Mouse (Mus musculus) CH12F3 (cell line): Measurements from ENCODE around the gene Zfp536.
"Not testable (repeated sequence)": the region's sequence is repeated elsewhere in the genome, so short reads cannot be mapped to it uniquely, and the experiment has no call there.

Experiments
- in situ Hi-C: fragments of 300-500 bp; cut with MboI; formaldehyde crosslinking; loops from 2 replicates; pipeline ENCODE4 v1.14.3; 2020; ENCODE audit warnings: low sequenced_read_pairs

Gene Zfp536

DNA sequence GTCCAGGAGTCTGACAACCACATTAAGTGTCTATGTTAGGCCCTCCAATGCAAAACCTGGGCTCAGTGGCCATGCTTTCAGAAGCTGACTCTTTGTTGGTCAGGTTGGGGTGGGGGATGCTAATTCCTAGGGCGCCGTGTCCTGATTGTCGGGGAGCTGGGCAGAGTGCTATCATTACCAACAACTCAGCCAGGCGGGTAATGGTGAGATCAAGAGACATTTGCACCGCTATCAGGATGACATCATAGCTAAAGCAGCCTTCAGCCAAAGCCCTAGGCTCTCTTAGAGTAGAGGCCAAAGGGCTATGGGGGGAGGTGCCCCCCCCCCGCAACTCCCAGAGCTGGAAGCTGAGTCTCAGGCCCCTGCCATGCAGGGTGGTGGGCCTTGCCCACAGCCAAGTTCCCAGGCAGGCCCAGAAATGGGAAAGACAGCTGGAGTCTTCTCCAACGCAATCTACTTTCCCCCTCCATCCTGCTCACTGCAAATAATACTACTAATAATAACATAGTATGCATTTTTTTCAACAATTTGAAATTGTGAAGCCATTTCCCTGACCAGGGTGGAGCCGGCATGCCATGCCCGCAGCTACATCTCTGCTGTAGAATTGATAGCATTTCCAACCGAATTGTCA, 5.0 kb downstream of the Zfp536 start:
- in situ Hi-C loops = no loop called here

DNA sequence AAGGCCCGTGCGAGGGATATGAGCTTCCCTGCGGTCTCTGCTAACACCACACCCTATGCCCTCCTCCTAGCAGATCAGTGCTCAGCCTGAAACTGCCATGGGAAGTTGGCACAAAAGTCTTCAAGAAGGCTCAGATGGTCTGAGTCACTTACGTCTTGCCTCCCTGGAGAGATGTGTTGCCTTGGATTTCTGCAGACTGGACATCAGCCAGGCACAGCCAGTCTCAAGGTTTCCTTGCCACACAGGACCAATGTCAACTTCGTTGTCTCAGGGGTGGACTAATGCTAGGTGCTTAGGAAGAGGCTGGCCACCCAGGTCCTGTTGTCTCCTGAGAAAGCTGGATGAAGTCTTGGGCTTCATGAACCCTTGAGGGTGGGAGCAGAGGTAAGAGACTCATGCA, 14.6 kb downstream of the Zfp536 start:
- in situ Hi-C loops = no loop called here

DNA sequence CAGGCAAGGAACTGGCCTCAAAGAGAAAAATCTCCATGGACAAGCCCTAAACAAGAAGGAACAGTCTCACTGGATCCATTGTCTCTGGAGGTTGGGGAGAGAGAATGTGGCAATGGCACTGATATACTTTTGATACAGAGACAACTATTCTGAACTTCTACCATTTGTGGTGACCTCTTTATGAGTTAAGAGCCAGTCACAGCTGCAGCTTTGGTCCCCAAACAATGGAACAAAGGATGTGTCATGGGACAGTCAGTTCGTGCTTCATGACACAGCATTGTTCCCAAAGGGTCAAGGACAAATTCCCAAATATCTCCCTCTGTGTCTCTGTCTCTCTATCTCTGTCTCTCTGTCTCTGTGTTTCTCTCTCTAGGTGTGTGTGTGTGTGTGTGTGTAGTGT, 20.4 kb downstream of the Zfp536 start:
- in situ Hi-C loops = no loop called here

GRCm38 (mm10) chr7:37746133-37746761, 27.2 kb downstream of the Zfp536 start:
- in situ Hi-C loops = no loop called here

- in situ Hi-C loops = no loop called here
Observed at GRCm38 (mm10) chr7:37743350-37743749, 30.1 kb downstream of the Zfp536 start.

DNA sequence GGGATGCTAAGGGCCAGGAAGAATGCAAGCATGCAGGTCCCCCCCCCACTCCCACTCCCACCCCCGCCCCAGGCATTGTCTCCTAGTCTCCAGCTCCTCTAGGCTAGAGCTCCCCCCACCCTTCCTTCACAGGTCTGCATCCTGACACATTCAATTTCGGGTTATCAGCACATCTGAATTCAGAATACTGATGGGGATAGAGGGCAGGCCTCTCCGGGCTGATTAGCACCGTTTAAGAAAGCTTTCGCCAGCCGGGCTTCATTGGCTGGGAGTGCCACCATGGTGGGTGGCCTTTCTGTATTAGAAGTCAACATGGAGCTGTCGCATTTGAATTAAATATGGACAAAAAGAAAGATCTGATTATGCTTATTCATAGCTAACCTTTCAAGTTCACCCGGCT, 36.2 kb downstream of the Zfp536 start:
- in situ Hi-C loops = no loop called here

GRCm38 (mm10) chr7:37736413-37736720, 37.1 kb downstream of the Zfp536 start:
- in situ Hi-C loops = no loop called here

DNA sequence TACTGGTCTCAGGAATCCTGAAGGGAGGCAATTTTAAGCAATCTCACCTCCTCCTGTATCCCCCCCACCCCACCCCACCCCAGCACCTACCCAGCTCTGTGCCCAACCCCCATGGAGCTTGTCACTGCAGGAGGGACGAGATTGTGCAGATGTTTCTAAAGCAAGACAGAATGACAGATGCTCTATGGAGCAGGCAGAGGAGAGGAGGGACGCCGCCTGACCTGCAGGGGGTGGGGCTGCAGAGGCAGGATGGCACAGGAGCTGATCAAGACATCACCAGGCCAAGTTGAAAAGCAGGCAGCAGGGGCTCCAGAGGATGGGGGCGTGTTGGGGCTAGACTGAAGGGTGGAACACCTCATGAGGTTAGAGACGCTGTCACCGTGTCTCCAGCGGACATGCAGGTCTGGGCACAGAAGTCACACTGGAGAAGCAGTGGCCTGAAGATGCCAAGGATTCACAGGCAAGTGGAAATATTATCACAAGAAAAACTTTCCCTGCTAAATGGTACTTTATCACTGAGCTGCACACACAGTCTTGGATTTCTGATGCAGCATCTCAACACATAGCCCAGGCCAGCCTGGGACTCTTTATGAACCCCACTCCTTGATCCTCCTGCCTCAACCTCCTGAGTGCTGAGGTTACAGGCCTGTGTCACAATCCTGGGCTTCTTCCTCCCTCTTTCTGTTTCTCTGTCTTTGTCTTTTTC, 37.6 kb downstream of the Zfp536 start:
- in situ Hi-C loops = no loop called here

GRCm38 (mm10) chr7:37735101-37735500, 38.3 kb downstream of the Zfp536 start:
- in situ Hi-C loops = no loop called here

GRCm38 (mm10) chr7:37734576-37734975, 38.9 kb downstream of the Zfp536 start:
- in situ Hi-C loops = no loop called here

DNA sequence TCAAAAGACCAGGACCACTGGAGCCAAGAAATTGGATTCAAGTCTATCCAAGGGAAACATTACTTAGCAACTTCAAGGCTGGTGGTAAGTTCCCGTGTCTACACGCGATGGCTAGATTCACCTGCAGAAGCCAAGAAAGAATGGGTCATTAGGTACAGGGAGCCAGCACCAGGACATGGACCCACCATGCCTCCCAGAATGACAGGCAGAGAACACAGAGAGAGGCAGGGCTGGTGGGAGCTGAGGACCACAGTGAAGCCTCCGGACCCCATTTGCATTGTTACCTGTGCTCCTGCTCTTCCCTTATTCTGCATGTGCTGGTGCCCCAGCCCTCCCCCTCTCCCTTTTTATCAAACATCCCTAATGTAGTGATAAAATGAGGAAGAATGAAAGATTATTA, 39.4 kb downstream of the Zfp536 start:
- in situ Hi-C loops = no loop called here

GRCm38 (mm10) chr7:37732741-37733140, 40.7 kb downstream of the Zfp536 start:
- in situ Hi-C loops = no loop called here

GRCm38 (mm10) chr7:37727746-37728145, 45.7 kb downstream of the Zfp536 start:
- in situ Hi-C loops = no loop called here

DNA sequence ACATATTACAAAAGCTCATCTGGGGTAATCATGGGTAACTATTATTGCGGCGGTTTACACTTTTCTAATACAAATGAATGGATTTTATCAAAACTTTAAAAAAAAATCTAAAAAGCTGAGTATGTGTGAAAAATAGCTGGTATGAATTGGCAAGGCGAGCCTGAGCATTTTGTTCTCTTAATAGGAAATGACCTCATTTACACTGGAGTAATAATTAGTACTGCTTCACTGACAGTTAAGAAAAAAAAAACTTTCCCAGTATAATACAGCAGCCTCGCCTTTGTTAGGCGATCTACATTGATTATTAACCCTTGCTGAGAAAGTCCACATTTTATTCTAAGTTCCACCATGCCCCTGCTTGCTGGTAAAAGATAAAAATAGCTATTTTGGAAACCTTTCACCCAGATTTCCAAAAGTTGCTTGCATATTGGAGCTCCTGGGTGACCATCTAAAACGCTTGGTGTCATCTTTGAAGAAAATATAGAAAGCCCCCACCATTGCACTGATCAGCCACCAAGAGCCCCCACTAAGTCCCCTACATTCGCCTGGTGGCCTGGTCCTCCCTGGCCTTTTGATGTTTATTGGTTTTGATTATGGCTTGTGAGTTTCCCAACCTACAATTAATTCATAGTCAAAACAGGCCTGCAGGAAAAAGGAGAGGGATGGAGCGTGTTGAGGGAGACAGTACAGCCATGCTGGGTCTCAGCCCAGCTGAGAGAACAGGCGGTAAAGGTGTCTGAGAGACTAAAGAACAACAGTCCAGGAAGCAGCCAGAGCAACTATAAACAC, 49.2 kb downstream of the Zfp536 start:
- in situ Hi-C loops = no loop called here

DNA sequence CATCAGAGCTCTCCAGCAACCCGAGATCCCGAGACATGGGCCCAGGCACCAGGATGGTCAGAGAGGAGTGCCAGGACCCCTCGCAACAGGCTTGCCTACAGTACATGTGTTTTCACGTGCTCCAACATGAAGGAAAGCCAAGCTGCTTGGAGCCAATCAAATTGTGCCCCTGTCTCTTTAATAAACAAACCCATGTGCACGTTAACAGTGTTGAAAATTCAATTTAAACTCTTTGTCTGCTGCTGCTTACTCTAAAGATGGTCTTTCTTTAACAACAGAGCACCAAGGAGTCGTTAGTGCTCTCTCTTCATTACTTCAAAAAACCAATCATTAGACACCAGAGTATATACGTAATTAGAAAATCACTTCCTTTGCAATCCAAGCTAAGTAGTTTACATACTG, 50.2 kb downstream of the Zfp536 start:
- in situ Hi-C loops = no loop called here

- in situ Hi-C loops = no loop called here
Observed at GRCm38 (mm10) chr7:37721676-37722075, 51.8 kb downstream of the Zfp536 start.

GRCm38 (mm10) chr7:37718671-37719402, 54.6 kb downstream of the Zfp536 start:
- in situ Hi-C loops = no loop called here

- in situ Hi-C loops = no loop called here
Observed at GRCm38 (mm10) chr7:37717071-37717470, 56.4 kb downstream of the Zfp536 start.

GRCm38 (mm10) chr7:37716626-37717025, 56.8 kb downstream of the Zfp536 start:
- in situ Hi-C loops = no loop called here

DNA sequence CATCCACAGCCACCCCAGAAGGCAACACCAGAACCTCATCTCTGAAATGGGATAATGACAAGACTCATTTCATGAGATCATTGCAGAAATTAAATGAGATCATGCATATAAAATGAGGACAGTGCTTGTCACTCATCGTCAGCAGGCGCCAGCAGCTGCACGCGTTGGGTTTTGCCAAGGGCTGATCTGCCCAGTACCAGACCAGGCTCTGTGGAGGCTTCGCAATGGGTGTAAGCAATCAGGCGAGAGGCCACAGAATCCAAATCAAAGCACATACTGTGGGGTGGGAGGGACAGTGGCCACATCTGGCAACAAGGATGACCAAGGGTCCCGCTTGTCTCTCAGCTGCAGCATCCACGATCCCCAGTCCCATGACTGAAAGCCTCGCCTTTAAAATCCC, 69.0 kb downstream of the Zfp536 start:
- in situ Hi-C loops = no loop called here

GRCm38 (mm10) chr7:37697378-37697777, 76.1 kb downstream of the Zfp536 start:
- in situ Hi-C loops = not testable (repeated sequence)
